Mouse (Mus musculus) neural tube, embryonic 14.5 days (tissue): ENCODE measurements at regions not wholly inside any gene's neighbourhood (a gene's known extent, or its start where the extent isn't known, plus 50 kb on each side); places are given as distances from the start of the nearest gene placed in this dataset.

Experiments
- ATAC-seq: fragments of 200-750 bp; cut with Nextera tagmentation; 2 replicates; pipeline ENCODE4 v1.8.0; 2017; ENCODE audit warnings: low read depth, mild to moderate bottlenecking, moderate TSS enrichment, moderate library complexity
- H3K27ac ChIP-seq: fragments of 300-500 bp; sonication (generic); 2 replicates; pipeline ENCODE4 v1.5.1; 2014; ENCODE audit warnings: low read depth, mild to moderate bottlenecking, control low read depth, low read length, moderate library complexity, mixed read lengths
- H3K27me3 ChIP-seq: fragments of 300-500 bp; sonication (generic); 2 replicates; pipeline ENCODE4 v1.6.1; 2014; ENCODE audit warnings: low read length; ENCODE audit not compliant: control insufficient read depth, insufficient read depth
- H3K36me3 ChIP-seq: fragments of 300-500 bp; sonication (generic); 2 replicates; pipeline ENCODE4 v1.6.1; 2014; ENCODE audit warnings: low read length, mixed read lengths; ENCODE audit not compliant: control insufficient read depth, insufficient read depth
- H3K4me1 ChIP-seq: fragments of 300-500 bp; sonication (generic); 2 replicates; pipeline ENCODE4 v1.6.1; 2014; ENCODE audit warnings: low read length; ENCODE audit not compliant: control insufficient read depth, insufficient read depth
- H3K4me2 ChIP-seq: fragments of 300-500 bp; sonication (generic); 2 replicates; pipeline ENCODE4 v1.6.1; 2014; ENCODE audit warnings: mild to moderate bottlenecking, low read depth, low read length, control low read depth
- H3K4me3 ChIP-seq: fragments of 300-500 bp; sonication (generic); 2 replicates; pipeline ENCODE4 v1.5.1; 2014; ENCODE audit warnings: low read depth, low read length, control low read depth, mixed read lengths
- H3K9ac ChIP-seq: fragments of 300-500 bp; sonication (generic); replicated peaks from 2 replicates; pipeline ENCODE4 v1.6.1; 2014; ENCODE audit warnings: low read depth, mild to moderate bottlenecking, control low read depth, low read length, mixed read lengths
- H3K9me3 ChIP-seq: fragments of 300-500 bp; sonication (generic); 2 replicates; pipeline ENCODE4 v1.6.1; 2016; ENCODE audit warnings: low read length; ENCODE audit not compliant: control insufficient read depth
- WGBS: fragments of 180-500 bp; shearing (Covaris S2); extraction: QIAGEN DNeasy Blood & Tissue Kit; methylation state at CpG from one replicate; pipeline ENCODE4 v1.1.7; 2014; 5-methylcytosine and 5-hydroxymethylcytosine counted together

- H3K9me3 ChIP-seq: no peaks in the 10 kb centered on the region
- peak; percentile 91 for ATAC-seq
- no peak overlapping the region; the same call in 1 of the 2 replicates for H3K27ac ChIP-seq
- H3K36me3 ChIP-seq: no peaks in the 10 kb centered on the region
- no peak overlapping the region for H3K4me2 ChIP-seq
- WGBS: 17% methylated on average over 2 of the region's 2 CpGs
- no peaks in the 10 kb centered on the region for H3K27me3 ChIP-seq
- H3K9ac ChIP-seq: no peak overlapping the region
- H3K4me3 ChIP-seq: no peak overlapping the region
- no peaks in the 10 kb centered on the region for H3K4me1 ChIP-seq
Observed at GRCm38 (mm10) chr2:21292669-21293151, 74.6 kb upstream of the Gpr158 start.

- H3K27me3 ChIP-seq: no peaks in the 10 kb centered on the region
- no peaks in the 10 kb centered on the region for H3K4me1 ChIP-seq
- WGBS: 73% methylated on average over 2 of the region's 2 CpGs
- H3K4me3 ChIP-seq: no peak overlapping the region
- ATAC-seq: no peak
- H3K36me3 ChIP-seq: no peaks in the 10 kb centered on the region
- H3K9me3 ChIP-seq: no peaks in the 10 kb centered on the region
- H3K9ac ChIP-seq: no peak overlapping the region
- no peak overlapping the region for H3K27ac ChIP-seq
- no peak overlapping the region for H3K4me2 ChIP-seq
Observed at GRCm38 (mm10) chr2:21294002-21294401, 73.3 kb upstream of the Gpr158 start.

GRCm38 (mm10) chr2:21299681-21300080, 67.7 kb upstream of the Gpr158 start:
- H3K4me1 ChIP-seq: no peaks in the 10 kb centered on the region
- no peaks in the 10 kb centered on the region for H3K9me3 ChIP-seq
- no peak overlapping the region for H3K4me2 ChIP-seq
- H3K9ac ChIP-seq: no peak overlapping the region
- no peaks in the 10 kb centered on the region for H3K36me3 ChIP-seq
- WGBS: 90% methylated on average over 5 of the region's 5 CpGs
- no peak for ATAC-seq
- H3K4me3 ChIP-seq: no peak overlapping the region
- H3K27ac ChIP-seq: no peak overlapping the region
- H3K27me3 ChIP-seq: no peaks in the 10 kb centered on the region
